Mouse (Mus musculus): ENCODE measurements at regions not wholly inside any gene's neighbourhood (a gene's known extent, or its start where the extent isn't known, plus 50 kb on each side); places are given as distances from the start of the nearest gene placed in this dataset.

- no peak for DNase-seq (ENCODE audit: low spot score)
- no peak overlapping the region for H3K27ac ChIP-seq
- 58% methylated on average over 11 of the region's 11 CpGs for WGBS
Measured at GRCm38 (mm10) chr14:62187360-62187759, 105.0 kb upstream of the Rnaseh2b start.

GRCm38 (mm10) chr14:62188147-62188885, 104.1 kb upstream of the Rnaseh2b start:
- WGBS = 61% methylated on average over 7 of the region's 7 CpGs
- Histone ChIP-seq H3K4me3 (no peak overlapping the region), H3K4me1 (peaks cover 18% of the 10 kb centered on the region), H3K36me3 (no peaks in the 10 kb centered on the region), H3K27me3 (ENCODE audit: low read depth, poor library complexity, severe bottlenecking) (no peaks in the 10 kb centered on the region), H3K27ac (no peak overlapping the region), H3K9me3 (replicated peaks) (no peaks in the 10 kb centered on the region)
- no peak for DNase-seq (ENCODE audit: low spot score)

More at GRCm38 (mm10) chr14:62187360-62187759, 105.0 kb upstream of the Rnaseh2b start:
- no peaks in the 10 kb centered on the region for H3K9me3 ChIP-seq (replicated peaks)
- H3K27me3 ChIP-seq (ENCODE audit: low read depth, poor library complexity, severe bottlenecking) = no peaks in the 10 kb centered on the region
- peaks cover 14% of the 10 kb centered on the region for H3K4me1 ChIP-seq
- H3K4me3 ChIP-seq = no peak overlapping the region
- H3K36me3 ChIP-seq = no peaks in the 10 kb centered on the region

DNA sequence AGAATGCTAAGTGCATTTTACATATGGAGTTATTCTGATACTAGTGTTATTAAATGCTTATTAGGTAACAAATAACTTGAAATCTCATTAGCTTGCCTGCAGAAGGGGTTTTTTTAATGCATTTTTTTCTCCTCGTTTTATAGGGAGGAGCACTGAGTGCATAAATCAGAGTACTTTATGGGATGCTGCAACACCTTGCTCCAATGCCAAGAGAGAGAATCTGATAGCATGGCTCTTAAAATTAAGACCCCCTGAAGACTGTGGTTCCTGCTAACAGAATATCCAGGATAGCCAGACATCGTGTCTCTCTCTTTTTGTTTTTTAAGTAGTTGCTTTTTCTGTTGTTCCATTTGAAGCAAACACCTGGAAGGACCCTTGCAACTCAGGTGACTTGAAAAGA, 100.8 kb upstream of the Rnaseh2b start:
- WGBS = 83% methylated on average over 2 of the region's 2 CpGs
- peaks cover 24% of the 10 kb centered on the region for H3K4me1 ChIP-seq
- no peak overlapping the region for H3K4me3 ChIP-seq
- no peaks in the 10 kb centered on the region for H3K9me3 ChIP-seq (replicated peaks)
- DNase-seq (ENCODE audit: low spot score) = no peak
- H3K27me3 ChIP-seq (ENCODE audit: low read depth, poor library complexity, severe bottlenecking) = no peaks in the 10 kb centered on the region
- H3K27ac ChIP-seq = no peak overlapping the region
- H3K36me3 ChIP-seq = no peaks in the 10 kb centered on the region

GRCm38 (mm10) chr14:62192814-62193213, 99.6 kb upstream of the Rnaseh2b start:
- Histone ChIP-seq H3K4me1 (peaks cover 23% of the 10 kb centered on the region), H3K27me3 (ENCODE audit: low read depth, poor library complexity, severe bottlenecking) (no peaks in the 10 kb centered on the region), H3K36me3 (no peaks in the 10 kb centered on the region), H3K4me3 (no peak overlapping the region), H3K27ac (peak overlapping the region; percentile 62; the same call in 1 of the 2 replicates), H3K9me3 (replicated peaks) (no peaks in the 10 kb centered on the region)
- WGBS = 77% methylated on average over 8 of the region's 8 CpGs
- DNase-seq (ENCODE audit: low spot score) = no peak

DNA sequence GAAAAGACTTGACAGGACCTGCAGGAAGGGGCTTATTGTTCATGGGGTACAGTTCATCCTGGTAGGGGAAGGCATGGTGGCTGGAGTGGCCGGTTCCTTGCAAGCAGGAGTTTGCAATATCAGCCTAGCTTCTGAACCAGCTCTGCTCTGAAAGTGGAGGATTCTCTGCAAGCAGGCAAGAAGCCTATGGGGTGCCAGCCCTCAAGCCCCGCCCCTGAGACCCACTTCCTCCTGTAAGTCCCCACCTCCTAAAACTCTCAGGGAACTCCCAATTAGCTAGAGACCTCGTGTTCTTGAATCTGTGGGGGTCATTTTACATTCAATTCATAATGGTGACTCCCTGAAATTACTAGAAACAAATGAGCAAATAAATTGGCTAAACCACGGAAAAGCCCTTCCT, 99.0 kb upstream of the Rnaseh2b start:
- Histone ChIP-seq H3K36me3 (no peaks in the 10 kb centered on the region), H3K4me3 (no peak overlapping the region), H3K4me1 (peaks cover 25% of the 10 kb centered on the region), H3K27me3 (ENCODE audit: low read depth, poor library complexity, severe bottlenecking) (no peaks in the 10 kb centered on the region), H3K27ac (peak overlapping the region; percentile 62), H3K9me3 (replicated peaks) (no peaks in the 10 kb centered on the region)
- 40% methylated on average over 4 of the region's 4 CpGs for WGBS
- DNase-seq (ENCODE audit: low spot score) = no peak

- no peak overlapping the region for H3K4me3 ChIP-seq
- peak overlapping the region; percentile 43 for H3K27ac ChIP-seq
- H3K9me3 ChIP-seq (replicated peaks) = no peaks in the 10 kb centered on the region
- H3K4me1 ChIP-seq = peaks cover 31% of the 10 kb centered on the region
- DNase-seq (ENCODE audit: low spot score) = no peak
- H3K36me3 ChIP-seq = no peaks in the 10 kb centered on the region
- no peaks in the 10 kb centered on the region for H3K27me3 ChIP-seq (ENCODE audit: low read depth, poor library complexity, severe bottlenecking)
- WGBS = 82% methylated on average over 4 of the region's 4 CpGs
Measured at GRCm38 (mm10) chr14:62196776-62197175, 95.6 kb upstream of the Rnaseh2b start.

DNA sequence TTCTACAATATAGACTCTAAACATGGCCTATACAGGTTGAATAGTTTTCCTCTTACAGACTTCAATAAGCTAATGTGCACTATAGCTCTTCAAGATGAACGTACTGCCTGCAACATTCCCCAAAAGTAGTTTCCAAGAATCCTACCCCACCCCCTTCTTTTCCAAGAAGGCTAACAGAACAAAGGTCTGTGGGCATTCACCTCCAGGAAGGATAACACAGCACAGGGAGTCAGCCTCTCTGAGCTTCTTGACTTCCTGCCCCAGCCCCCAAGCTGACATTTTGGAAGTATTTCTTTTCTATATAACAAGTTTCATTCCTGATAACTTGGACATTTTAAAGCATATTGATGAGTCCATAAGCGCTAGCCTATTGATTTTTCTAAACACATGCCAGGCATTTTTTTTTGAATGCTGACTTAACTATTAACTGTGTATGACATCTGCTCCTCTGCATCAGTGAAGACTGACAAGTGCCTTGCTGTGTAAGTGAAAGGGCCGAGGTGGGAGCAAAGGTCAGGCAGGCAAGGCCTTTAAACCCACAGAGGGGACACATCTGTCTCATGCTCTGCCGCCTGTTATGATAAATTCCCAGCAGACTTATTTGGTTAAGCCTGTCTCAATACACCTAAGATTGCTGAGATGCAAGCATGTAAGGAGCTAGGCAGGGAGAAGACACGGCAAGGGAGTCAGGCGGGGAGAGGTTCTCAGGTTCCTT, 93.8 kb upstream of the Rnaseh2b start:
- WGBS = 54% methylated on average over 6 of the region's 6 CpGs
- H3K9me3 ChIP-seq (replicated peaks) = no peaks in the 10 kb centered on the region
- no peaks in the 10 kb centered on the region for H3K27me3 ChIP-seq (ENCODE audit: low read depth, poor library complexity, severe bottlenecking)
- H3K4me1 ChIP-seq = peaks cover 24% of the 10 kb centered on the region
- H3K4me3 ChIP-seq = no peak overlapping the region
- no peak overlapping the region for H3K27ac ChIP-seq
- no peak for DNase-seq (ENCODE audit: low spot score)
- no peaks in the 10 kb centered on the region for H3K36me3 ChIP-seq

- Histone ChIP-seq H3K4me1 (no peaks in the 10 kb centered on the region), H3K27ac (no peak overlapping the region), H3K4me3 (no peak overlapping the region), H3K27me3 (ENCODE audit: low read depth, poor library complexity, severe bottlenecking) (no peaks in the 10 kb centered on the region), H3K9me3 (replicated peaks) (no peaks in the 10 kb centered on the region), H3K36me3 (no peaks in the 10 kb centered on the region)
- WGBS = 88% methylated on average over 1 of the region's 1 CpGs
- no peak for DNase-seq (ENCODE audit: low spot score)
Measured at GRCm38 (mm10) chr14:62215071-62215470, 77.3 kb upstream of the Rnaseh2b start.

DNA sequence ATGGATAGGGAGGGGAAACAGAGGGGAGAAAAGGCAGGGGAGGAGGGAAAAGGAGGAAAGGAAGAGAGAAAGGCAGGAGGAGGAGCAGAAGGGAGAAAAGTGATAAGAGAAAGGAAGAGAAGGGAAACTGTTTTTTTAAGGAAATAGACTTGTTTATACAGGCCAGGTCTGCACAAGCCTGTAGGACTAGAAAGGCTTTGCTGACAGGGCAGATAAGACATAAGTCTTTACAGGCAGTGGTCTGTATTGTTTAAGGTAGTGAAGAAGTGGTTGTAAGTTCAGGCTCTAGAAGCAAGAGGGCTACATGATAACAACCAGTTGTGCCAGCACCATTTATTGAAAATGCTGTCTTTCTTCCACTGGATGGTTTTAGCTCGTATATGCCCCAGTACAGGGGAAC, 75.4 kb upstream of the Rnaseh2b start:
- 74% methylated on average over 1 of the region's 1 CpGs for WGBS
- Histone ChIP-seq H3K4me1 (no peaks in the 10 kb centered on the region), H3K27me3 (ENCODE audit: low read depth, poor library complexity, severe bottlenecking) (no peaks in the 10 kb centered on the region), H3K4me3 (no peak overlapping the region), H3K9me3 (replicated peaks) (no peaks in the 10 kb centered on the region), H3K27ac (no peak overlapping the region), H3K36me3 (no peaks in the 10 kb centered on the region)
- DNase-seq (ENCODE audit: low spot score) = no peak

GRCm38 (mm10) chr14:62217971-62218370, 74.4 kb upstream of the Rnaseh2b start:
- Histone ChIP-seq H3K36me3 (no peaks in the 10 kb centered on the region), H3K27me3 (ENCODE audit: low read depth, poor library complexity, severe bottlenecking) (no peaks in the 10 kb centered on the region), H3K9me3 (replicated peaks) (no peaks in the 10 kb centered on the region), H3K27ac (no peak overlapping the region), H3K4me1 (no peaks in the 10 kb centered on the region), H3K4me3 (no peak overlapping the region)
- WGBS = 80% methylated on average over 2 of the region's 2 CpGs
- no peak for DNase-seq (ENCODE audit: low spot score)

DNA sequence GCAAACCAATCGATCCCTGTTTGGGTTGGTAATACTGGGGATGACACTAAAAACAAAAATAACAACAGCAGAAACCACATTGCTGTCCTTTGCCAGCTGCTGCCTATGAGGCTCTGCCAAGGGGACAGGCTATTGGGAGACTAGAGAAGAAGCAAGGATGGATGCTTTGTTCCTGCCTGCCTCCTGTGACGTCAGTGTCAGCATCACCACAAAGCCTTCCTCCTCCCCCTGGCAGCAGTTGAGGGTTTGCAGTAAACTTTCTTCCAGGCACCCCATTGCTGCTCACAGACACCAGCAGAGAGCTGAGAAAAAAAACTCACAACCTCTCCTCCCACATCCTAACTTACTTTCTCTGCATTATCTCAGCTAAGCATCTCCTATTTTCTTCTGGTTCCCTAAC, 73.7 kb upstream of the Rnaseh2b start:
- no peak overlapping the region for H3K4me3 ChIP-seq
- no peak for DNase-seq (ENCODE audit: low spot score)
- H3K27me3 ChIP-seq (ENCODE audit: low read depth, poor library complexity, severe bottlenecking) = no peaks in the 10 kb centered on the region
- H3K4me1 ChIP-seq = no peaks in the 10 kb centered on the region
- no peaks in the 10 kb centered on the region for H3K36me3 ChIP-seq
- WGBS = 58% methylated on average over 2 of the region's 2 CpGs
- no peak overlapping the region for H3K27ac ChIP-seq
- no peaks in the 10 kb centered on the region for H3K9me3 ChIP-seq (replicated peaks)

GRCm38 (mm10) chr14:62220770-62221169, 71.6 kb upstream of the Rnaseh2b start:
- 90% methylated on average over 4 of the region's 4 CpGs for WGBS

More at GRCm38 (mm10) chr14:62220770-62221169, 71.6 kb upstream of the Rnaseh2b start:
- DNase-seq (ENCODE audit: low spot score) = no peak
- Histone ChIP-seq H3K27ac (no peak overlapping the region), H3K27me3 (ENCODE audit: low read depth, poor library complexity, severe bottlenecking) (no peaks in the 10 kb centered on the region), H3K9me3 (replicated peaks) (no peaks in the 10 kb centered on the region), H3K36me3 (no peaks in the 10 kb centered on the region), H3K4me1 (no peaks in the 10 kb centered on the region), H3K4me3 (no peak overlapping the region)

All from limb, embryonic 10.5 days (tissue).